Mouse (Mus musculus) liver, embryonic 15.5 days (tissue): ENCODE results near the gene Zbtb37. TPM values are rescaled to one million over a fixed set of nuclear protein-coding genes. Genes with fewer than 3 reads are reported as not detected.

Experiments used
- ATAC-seq: fragments of 200-750 bp; cut with Nextera tagmentation; 2 replicates; pipeline ENCODE4 v1.8.0; 2017; ENCODE audit warnings: moderate number of reproducible peaks, mild to moderate bottlenecking, moderate library complexity; ENCODE audit not compliant: insufficient read depth
- H3K27ac ChIP-seq: fragments of 300-500 bp; sonication (generic); replicated peaks from 2 replicates; pipeline ENCODE4 v1.5.1; 2015; ENCODE audit warnings: mild to moderate bottlenecking, inconsistent platforms
- H3K27me3 ChIP-seq: fragments of 300-500 bp; sonication (generic); 2 replicates; pipeline ENCODE4 v1.6.1; 2015; ENCODE audit warnings: mild to moderate bottlenecking, inconsistent platforms
- H3K36me3 ChIP-seq: fragments of 300-500 bp; sonication (generic); replicated peaks from 2 replicates; pipeline ENCODE4 v1.6.1; 2015; ENCODE audit warnings: moderate library complexity, mild to moderate bottlenecking, inconsistent platforms
- H3K4me1 ChIP-seq: fragments of 300-500 bp; sonication (generic); replicated peaks from 2 replicates; pipeline ENCODE4 v1.6.1; 2015; ENCODE audit warnings: inconsistent platforms
- H3K4me2 ChIP-seq: fragments of 300-500 bp; sonication (generic); 2 replicates; pipeline ENCODE4 v1.6.1; 2015; ENCODE audit warnings: moderate library complexity, mild to moderate bottlenecking, inconsistent platforms
- H3K4me3 ChIP-seq: fragments of 300-500 bp; sonication (generic); replicated peaks from 2 replicates; pipeline ENCODE4 v1.5.1; 2015; ENCODE audit warnings: mild to moderate bottlenecking, inconsistent platforms
- H3K9ac ChIP-seq: fragments of 300-500 bp; sonication (generic); 2 replicates; pipeline ENCODE4 v1.6.1; 2015; ENCODE audit warnings: moderate library complexity, mild to moderate bottlenecking, inconsistent platforms
- H3K9me3 ChIP-seq: fragments of 300-500 bp; sonication (generic); replicated peaks from 2 replicates; pipeline ENCODE4 v1.6.1; 2016; ENCODE audit warnings: inconsistent platforms
- WGBS: fragments of 180-500 bp; shearing (Covaris S2); methylation state at CpG from one replicate; pipeline ENCODE4 v1.1.7; 2015; ENCODE audit warnings: mixed read lengths; ENCODE audit not compliant: insufficient replicate concordance; 5-methylcytosine and 5-hydroxymethylcytosine counted together
- polyA plus RNA-seq: library from polyadenylated mRNA; unstranded; fragments of >200 nt; fragmentation: Nextera tagmentation; extraction: Ambion mirVana; gene quantifications from 2 replicates; pipeline ENCODE4 v1.2.1, GENCODE M21; 2015

The Zbtb37 gene
- 1.3 and 2.0 TPM in 2 replicates for polyA plus RNA-seq

- WGBS: under 1% methylated on average over 76 of the region's 76 CpGs
- Histone ChIP-seq H3K9ac (peak within 1 kb of the TSS; percentile 81), H3K27me3 (no peaks in the 10 kb centered on the region), H3K36me3 (peaks cover 51% of the 10 kb centered on the region), H3K4me2 (peak within 1 kb of the TSS; percentile 85), H3K4me1 (peaks cover 57% of the 10 kb centered on the region), H3K4me3 (peak within 1 kb of the TSS; percentile 85), H3K9me3 (no peaks in the 10 kb centered on the region), H3K27ac (peak within 1 kb of the TSS; percentile 98)
- peak; percentile 82 for ATAC-seq
Measured at GRCm38 (mm10) chr1:161034435-161035280, at the start of gene Zbtb37. Gene Zbtb37 (minus strand): TSS chr1:161034849.

DNA sequence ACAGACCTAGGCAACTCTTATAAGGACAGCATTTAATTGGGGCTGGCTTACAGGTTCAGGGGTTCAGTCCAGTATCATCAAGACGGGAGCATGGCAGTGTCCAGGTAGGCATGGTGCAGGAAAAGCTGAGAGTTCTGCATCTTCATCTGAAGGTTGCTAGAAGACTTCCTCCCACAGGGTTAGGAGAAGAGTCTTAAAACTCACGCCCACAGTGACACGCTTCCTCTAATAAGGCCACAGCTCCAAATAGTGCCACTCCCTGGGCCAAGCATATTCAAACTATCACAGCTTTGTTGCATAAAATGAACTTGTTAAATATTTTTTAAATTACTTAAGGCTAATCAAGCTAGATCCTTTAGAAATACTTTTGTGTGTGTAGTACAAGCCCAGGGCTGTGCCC is 42.6 kb upstream of the Zbtb37 start:
- Histone ChIP-seq H3K9me3 (no peaks in the 10 kb centered on the region), H3K4me2 (no peak overlapping the region), H3K9ac (no peak overlapping the region), H3K36me3 (peaks cover 85% of the 10 kb centered on the region), H3K27ac (no peak overlapping the region), H3K4me1 (peaks cover 34% of the 10 kb centered on the region), H3K27me3 (no peaks in the 10 kb centered on the region), H3K4me3 (no peak overlapping the region)
- WGBS: 82% methylated on average over 3 of the region's 3 CpGs
- no peak for ATAC-seq

DNA sequence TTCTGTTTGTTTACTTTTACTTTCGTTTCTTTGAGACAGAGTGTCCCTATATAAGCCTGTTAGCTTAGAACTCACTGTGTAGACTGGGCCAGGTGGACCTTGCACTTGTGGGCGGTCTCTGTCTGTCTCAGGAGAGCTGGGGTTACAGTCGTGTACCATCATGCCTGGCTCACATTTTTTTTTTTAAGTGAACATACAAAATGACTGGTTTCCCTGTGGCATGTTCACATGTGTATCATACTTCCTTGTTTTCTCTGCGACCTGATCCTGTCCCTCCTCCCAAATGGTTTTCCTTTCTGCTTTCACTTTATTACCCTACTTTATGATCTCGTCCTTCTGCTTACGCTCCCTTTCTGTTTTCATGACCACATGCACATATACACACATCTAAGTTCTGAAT is 41.6 kb upstream of the Zbtb37 start:
- no peak for ATAC-seq
- Histone ChIP-seq H3K4me3 (no peak overlapping the region), H3K27ac (0 out of 2 replicates have a peak overlapping the region, but pooled peaks have one; percentile 30), H3K4me2 (peak overlapping the region; percentile 28), H3K27me3 (no peaks in the 10 kb centered on the region), H3K9ac (no peak overlapping the region), H3K4me1 (peaks cover 37% of the 10 kb centered on the region), H3K9me3 (no peaks in the 10 kb centered on the region), H3K36me3 (peaks cover 78% of the 10 kb centered on the region)
- WGBS: 64% methylated on average over 6 of the region's 6 CpGs

DNA sequence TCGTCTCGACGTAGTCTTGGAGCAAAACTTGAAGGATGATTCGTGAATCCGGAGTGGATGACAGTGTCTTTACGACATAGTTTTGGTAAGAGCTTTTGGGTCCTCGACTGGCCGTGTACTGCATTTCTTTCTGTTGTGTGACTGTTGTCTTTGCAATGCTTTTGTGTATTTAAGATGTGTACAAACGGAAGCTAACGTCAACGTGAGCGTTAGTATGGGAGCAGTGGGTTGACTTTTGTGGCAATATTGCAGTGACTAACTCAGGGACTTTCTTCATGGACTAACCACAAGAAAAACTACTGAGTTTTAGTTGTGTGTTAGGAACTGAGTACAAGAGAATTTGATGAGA is 36.6 kb upstream of the Zbtb37 start:
- Histone ChIP-seq H3K4me1 (peaks cover 49% of the 10 kb centered on the region), H3K9ac (peak overlapping the region; percentile 88), H3K27me3 (no peaks in the 10 kb centered on the region), H3K4me2 (peak overlapping the region; percentile 84), H3K27ac (peak overlapping the region; percentile 89), H3K4me3 (peak overlapping the region; percentile 94), H3K9me3 (no peaks in the 10 kb centered on the region), H3K36me3 (peaks cover 31% of the 10 kb centered on the region)
- under 1% methylated on average over 12 of the region's 12 CpGs for WGBS
- no peak for ATAC-seq

GRCm38 (mm10) chr1:161070352-161071271 is 36.0 kb upstream of the Zbtb37 start, which contains the start of the genes Dars2 and Cenpl:
Gene Dars2 (minus strand): TSS chr1:161070658.
Gene Cenpl (plus strand): TSS chr1:161070713.
- H3K9ac ChIP-seq: peak within 1 kb of the TSS; percentile 88
- H3K4me3 ChIP-seq: peak within 1 kb of the TSS; percentile 94
- H3K36me3 ChIP-seq: peaks cover 24% of the 10 kb centered on the region
- no peaks in the 10 kb centered on the region for H3K9me3 ChIP-seq
- peak; percentile 94 for ATAC-seq
- H3K27ac ChIP-seq: peak within 1 kb of the TSS; percentile 89
- peak within 1 kb of the TSS; percentile 84 for H3K4me2 ChIP-seq
- peaks cover 46% of the 10 kb centered on the region for H3K4me1 ChIP-seq
- WGBS: under 1% methylated on average over 57 of the region's 57 CpGs
- no peaks in the 10 kb centered on the region for H3K27me3 ChIP-seq

- H3K27ac ChIP-seq: no peak overlapping the region
- H3K9me3 ChIP-seq: no peaks in the 10 kb centered on the region
- H3K9ac ChIP-seq: no peak overlapping the region
- no peak overlapping the region for H3K4me3 ChIP-seq
- no peak for ATAC-seq
- H3K36me3 ChIP-seq: peaks cover 32% of the 10 kb centered on the region
- no peaks in the 10 kb centered on the region for H3K27me3 ChIP-seq
- 48% methylated on average over 1 of the region's 1 CpGs for WGBS
- H3K4me1 ChIP-seq: peaks cover 2% of the 10 kb centered on the region; the same call in 1 of the 2 replicates
- no peak overlapping the region for H3K4me2 ChIP-seq
Measured at GRCm38 (mm10) chr1:161063351-161063750, 28.7 kb upstream of the Zbtb37 start.

DNA sequence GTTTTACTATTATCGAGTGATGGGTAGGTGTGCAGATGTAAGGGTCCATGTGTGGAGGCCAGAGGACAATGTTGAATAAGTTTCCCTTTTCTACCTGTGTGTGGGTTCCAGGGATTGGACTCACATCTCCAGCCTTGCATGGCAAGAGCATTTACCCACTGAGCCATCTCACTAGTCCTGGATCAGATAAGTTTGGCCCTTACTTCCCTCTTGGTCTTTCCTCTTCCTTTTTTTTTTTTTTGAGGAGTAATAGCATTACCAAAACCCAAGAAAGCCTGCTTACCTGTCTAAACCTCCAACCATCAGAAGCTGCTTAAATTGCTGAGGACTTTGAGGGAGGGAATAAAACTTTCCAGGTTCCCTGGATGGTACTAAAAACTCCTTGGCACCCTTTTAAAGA is 22.5 kb upstream of the Zbtb37 start:
- no peak for ATAC-seq
- Histone ChIP-seq H3K4me2 (no peak overlapping the region), H3K4me1 (no peaks in the 10 kb centered on the region), H3K4me3 (no peak overlapping the region), H3K9me3 (no peaks in the 10 kb centered on the region), H3K9ac (no peak overlapping the region), H3K36me3 (peaks cover 63% of the 10 kb centered on the region), H3K27ac (no peak overlapping the region), H3K27me3 (no peaks in the 10 kb centered on the region)
- WGBS: 74% methylated on average over 1 of the region's 1 CpGs

GRCm38 (mm10) chr1:161046972-161047371 is 12.3 kb upstream of the Zbtb37 start:
- H3K4me2 ChIP-seq: no peak overlapping the region
- ATAC-seq: no peak
- no peak overlapping the region for H3K27ac ChIP-seq
- H3K9ac ChIP-seq: no peak overlapping the region
- WGBS: 71% methylated on average over 3 of the region's 3 CpGs
- H3K4me3 ChIP-seq: no peak overlapping the region
- no peaks in the 10 kb centered on the region for H3K27me3 ChIP-seq
- no peaks in the 10 kb centered on the region for H3K4me1 ChIP-seq
- no peaks in the 10 kb centered on the region for H3K9me3 ChIP-seq
- peaks cover 68% of the 10 kb centered on the region for H3K36me3 ChIP-seq

DNA sequence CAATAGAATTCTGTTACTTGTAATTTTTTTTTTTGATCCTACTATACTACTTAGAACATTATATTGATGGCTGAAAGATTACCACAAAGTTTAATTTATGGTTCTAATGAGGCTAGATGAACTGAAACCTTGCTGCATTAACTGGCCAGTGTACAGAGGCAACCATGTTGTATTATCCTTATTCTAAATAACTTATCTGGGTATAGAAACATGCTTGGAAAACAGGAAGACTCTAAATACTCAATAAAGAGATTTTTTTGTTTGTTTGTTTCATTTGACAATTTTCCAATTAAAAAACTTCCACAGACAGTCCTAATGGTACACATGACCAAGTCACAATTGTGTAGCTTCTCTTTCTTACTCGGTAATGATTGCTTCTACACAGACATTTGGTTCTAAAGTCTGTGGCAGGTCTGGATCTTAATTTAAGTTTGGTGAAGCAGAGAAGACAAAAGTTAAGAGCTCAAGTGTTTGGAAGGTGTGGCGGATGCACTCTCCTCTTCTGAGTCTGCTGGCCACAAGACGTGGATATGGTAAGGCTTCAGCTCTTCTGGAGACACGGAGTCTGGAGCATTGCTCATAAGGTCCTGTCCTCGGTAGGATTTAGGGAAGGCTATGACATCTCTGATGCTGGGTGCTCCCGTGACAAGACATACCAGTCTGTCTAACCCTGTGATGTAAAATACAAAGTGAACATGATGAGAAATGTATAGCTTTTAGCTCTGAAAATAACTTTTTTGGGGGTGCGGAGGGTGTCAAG is 6.8 kb upstream of the Zbtb37 start:
- Histone ChIP-seq H3K4me3 (no peak overlapping the region), H3K9ac (no peak overlapping the region), H3K9me3 (no peaks in the 10 kb centered on the region), H3K27ac (no peak overlapping the region), H3K4me1 (peaks cover 21% of the 10 kb centered on the region; the same call in 1 of the 2 replicates), H3K4me2 (no peak overlapping the region), H3K36me3 (peaks cover 71% of the 10 kb centered on the region), H3K27me3 (no peaks in the 10 kb centered on the region)
- ATAC-seq: no peak
- 83% methylated on average over 7 of the region's 7 CpGs for WGBS

- H3K36me3 ChIP-seq: peaks cover 71% of the 10 kb centered on the region
- H3K4me3 ChIP-seq: no peak overlapping the region
- ATAC-seq: no peak
- H3K9ac ChIP-seq: no peak overlapping the region
- no peaks in the 10 kb centered on the region for H3K9me3 ChIP-seq
- H3K27me3 ChIP-seq: no peaks in the 10 kb centered on the region
- peaks cover 27% of the 10 kb centered on the region; the same call in 1 of the 2 replicates for H3K4me1 ChIP-seq
- H3K27ac ChIP-seq: peak overlapping the region; percentile 35; the same call in 1 of the 2 replicates
- no peak overlapping the region for H3K4me2 ChIP-seq
Measured at GRCm38 (mm10) chr1:161040855-161041254, 6.2 kb upstream of the Zbtb37 start.
